Mouse (Mus musculus) embryonic facial prominence, embryonic 13.5 days (tissue): Measurements from ENCODE around the gene Ctnnd2. TPM values are rescaled to one million over a fixed set of nuclear protein-coding genes. Genes with fewer than 3 reads are reported as not detected.
A peak's percentile ranks its signal among the peaks of the same experiment; 100 is the strongest.
"Not testable (repeated sequence)": the region's sequence is repeated elsewhere in the genome, so short reads cannot be mapped to it uniquely, and the experiment has no call there.

ENCODE experiments used
- ATAC-seq: fragments of 200-750 bp; cut with Nextera tagmentation; 2 replicates; pipeline ENCODE4 v1.8.0; 2017; ENCODE audit warnings: low read depth; ENCODE audit not compliant: insufficient number of reproducible peaks, insufficient read depth, low FRiP score, low TSS enrichment
- H3K27ac ChIP-seq: fragments of 300-500 bp; sonication (generic); 2 replicates; pipeline ENCODE4 v1.5.1; 2015; ENCODE audit warnings: moderate library complexity, mild to moderate bottlenecking, inconsistent platforms
- H3K27me3 ChIP-seq: fragments of 300-500 bp; sonication (generic); 2 replicates; pipeline ENCODE4 v1.6.1; 2015; ENCODE audit warnings: mild to moderate bottlenecking, inconsistent platforms
- H3K36me3 ChIP-seq: fragments of 300-500 bp; sonication (generic); 2 replicates; pipeline ENCODE4 v1.6.1; 2015; ENCODE audit warnings: mild to moderate bottlenecking, inconsistent platforms
- H3K4me1 ChIP-seq: fragments of 300-500 bp; sonication (generic); 2 replicates; pipeline ENCODE4 v1.6.1; 2015; ENCODE audit warnings: inconsistent platforms
- H3K4me2 ChIP-seq: fragments of 300-500 bp; sonication (generic); 2 replicates; pipeline ENCODE4 v1.6.1; 2015; ENCODE audit warnings: moderate library complexity, mild to moderate bottlenecking, inconsistent platforms
- H3K4me3 ChIP-seq: fragments of 300-500 bp; sonication (generic); 2 replicates; pipeline ENCODE4 v1.5.1; 2015; ENCODE audit warnings: mild to moderate bottlenecking, inconsistent platforms
- H3K9ac ChIP-seq: fragments of 300-500 bp; sonication (generic); 2 replicates; pipeline ENCODE4 v1.6.1; 2015; ENCODE audit warnings: mild to moderate bottlenecking, inconsistent platforms
- H3K9me3 ChIP-seq: fragments of 300-500 bp; sonication (generic); 2 replicates; pipeline ENCODE4 v1.6.1; 2016; ENCODE audit warnings: inconsistent platforms
- WGBS: fragments of 180-500 bp; shearing (Covaris S2); methylation state at CpG from one replicate; pipeline ENCODE4 v1.1.7; 2015; ENCODE audit warnings: mixed read lengths; 5-methylcytosine and 5-hydroxymethylcytosine counted together
- polyA plus RNA-seq: library from polyadenylated mRNA; unstranded; fragments of >200 nt; fragmentation: Nextera tagmentation; extraction: Ambion mirVana; gene quantifications from 2 replicates; pipeline ENCODE4 v1.2.1, GENCODE M21; 2015

Gene Ctnnd2
- 8.2 and 9.1 TPM in 2 replicates for polyA plus RNA-seq

DNA sequence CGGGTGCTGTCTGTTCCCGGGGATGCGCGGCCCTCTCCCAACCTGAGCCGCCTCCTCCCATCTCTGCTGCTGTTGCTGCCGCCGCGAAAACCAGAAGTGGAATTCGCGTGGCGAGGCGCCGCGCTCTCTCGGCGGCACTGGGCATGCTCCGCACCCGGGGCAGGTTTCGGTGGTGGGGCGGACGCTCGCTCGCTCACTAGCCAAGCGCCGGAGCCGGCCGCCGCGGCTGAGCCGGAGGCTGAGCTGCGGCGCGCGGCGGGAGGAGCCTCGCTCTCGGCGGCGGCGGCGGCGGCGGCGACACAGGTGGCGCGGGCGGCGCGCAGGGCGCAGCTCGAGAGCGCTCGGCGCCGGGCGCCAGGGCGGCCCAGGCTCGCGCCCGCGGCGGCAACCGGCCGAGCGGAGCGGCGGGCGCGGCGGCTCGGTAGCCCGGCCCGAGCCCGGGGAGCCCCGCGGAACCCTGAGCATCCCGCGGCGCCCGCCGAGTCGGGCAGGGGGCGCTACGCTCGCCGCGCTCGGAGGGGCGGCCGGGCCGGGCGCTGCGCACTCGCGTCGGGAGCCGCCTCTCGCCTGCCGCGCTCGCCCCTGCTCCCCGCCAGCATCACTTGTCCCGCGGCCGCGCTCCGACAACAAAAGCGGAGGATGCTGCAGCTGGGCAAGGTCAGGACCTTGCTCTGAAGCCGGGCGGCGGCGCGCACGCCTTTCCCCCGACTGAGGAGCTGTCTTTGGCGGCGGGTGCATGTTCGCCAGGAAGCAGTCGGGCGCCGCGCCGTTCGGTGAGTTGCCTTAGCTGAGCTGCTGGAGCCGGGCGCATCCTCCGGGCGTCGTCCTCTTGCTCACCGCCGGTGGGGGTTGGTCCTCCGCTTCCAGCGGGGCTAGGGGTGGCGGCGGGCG is at the start of gene Ctnnd2:
Ctnnd2 (plus strand) TSS at position 203 of the 891 bp plus-strand sequence.
- WGBS, result under 1% methylated on average over 123 of the region's 136 CpGs
- H3K4me2 ChIP-seq, result peak within 1 kb of the TSS; percentile 91
- peaks cover 13% of the 10 kb centered on the region for H3K4me1 ChIP-seq
- H3K36me3 ChIP-seq, result no peaks in the 10 kb centered on the region
- peak within 1 kb of the TSS; percentile 69 for H3K9ac ChIP-seq
- no peaks in the 10 kb centered on the region for H3K9me3 ChIP-seq
- peak within 1 kb of the TSS; percentile 71 for H3K4me3 ChIP-seq
- peak within 1 kb of the TSS; percentile 55; the same call in 1 of the 2 replicates for H3K27ac ChIP-seq
- peak; percentile 76 for ATAC-seq
- peaks cover 51% of the 10 kb centered on the region for H3K27me3 ChIP-seq

DNA sequence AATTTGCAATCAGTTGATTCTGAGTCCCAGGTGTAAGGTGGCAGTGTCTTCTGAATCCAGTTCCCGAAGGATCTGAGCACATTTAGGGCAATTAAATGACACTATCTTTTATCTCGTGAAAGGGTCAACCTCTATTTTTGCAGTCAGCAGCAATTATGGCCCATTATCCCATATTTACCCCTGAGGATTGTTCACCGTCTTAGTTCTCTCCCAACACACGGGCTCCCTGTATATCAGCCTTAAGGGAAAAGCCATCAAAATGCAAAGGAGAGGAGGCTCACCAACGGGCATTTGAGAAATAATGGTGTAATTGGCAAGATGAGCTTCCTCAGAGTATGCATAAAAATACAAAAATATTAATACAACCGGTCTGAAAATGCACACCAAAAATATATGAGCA is 41.7 kb upstream of the Ctnnd2 start:
- no peaks in the 10 kb centered on the region for H3K27me3 ChIP-seq
- 49% methylated on average over 6 of the region's 6 CpGs for WGBS
- no peak overlapping the region for H3K4me3 ChIP-seq
- H3K27ac ChIP-seq, result no peak overlapping the region
- H3K4me1 ChIP-seq, result no peaks in the 10 kb centered on the region
- H3K9ac ChIP-seq, result no peak overlapping the region
- no peak overlapping the region for H3K4me2 ChIP-seq
- no peaks in the 10 kb centered on the region for H3K36me3 ChIP-seq
- ATAC-seq, result no peak
- H3K9me3 ChIP-seq, result no peaks in the 10 kb centered on the region

DNA sequence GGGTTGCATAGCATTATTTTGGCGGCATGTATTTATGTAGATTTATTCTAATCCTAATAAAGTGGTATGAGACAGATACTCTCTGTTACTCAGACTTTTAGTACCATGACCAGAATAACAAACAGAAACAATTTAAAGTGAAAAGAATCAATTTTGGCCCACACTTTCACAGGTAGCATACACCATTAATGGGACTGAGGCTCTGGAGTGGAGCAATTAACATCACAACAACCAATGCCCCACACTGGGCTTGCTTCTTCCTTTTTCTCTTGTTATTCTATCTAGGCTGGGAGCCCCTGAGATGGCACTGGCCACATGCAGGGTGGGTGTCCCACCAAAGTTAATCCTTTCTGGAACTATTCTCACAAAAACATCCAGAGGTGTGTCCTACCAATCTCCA is 32.8 kb upstream of the Ctnnd2 start:
- WGBS, result 36% methylated on average over 1 of the region's 1 CpGs
- H3K4me2 ChIP-seq, H3K36me3 ChIP-seq, H3K27ac ChIP-seq, H3K9ac ChIP-seq, H3K27me3 ChIP-seq, ATAC-seq, H3K4me3 ChIP-seq, H3K4me1 ChIP-seq, H3K9me3 ChIP-seq: not testable (repeated sequence)

DNA sequence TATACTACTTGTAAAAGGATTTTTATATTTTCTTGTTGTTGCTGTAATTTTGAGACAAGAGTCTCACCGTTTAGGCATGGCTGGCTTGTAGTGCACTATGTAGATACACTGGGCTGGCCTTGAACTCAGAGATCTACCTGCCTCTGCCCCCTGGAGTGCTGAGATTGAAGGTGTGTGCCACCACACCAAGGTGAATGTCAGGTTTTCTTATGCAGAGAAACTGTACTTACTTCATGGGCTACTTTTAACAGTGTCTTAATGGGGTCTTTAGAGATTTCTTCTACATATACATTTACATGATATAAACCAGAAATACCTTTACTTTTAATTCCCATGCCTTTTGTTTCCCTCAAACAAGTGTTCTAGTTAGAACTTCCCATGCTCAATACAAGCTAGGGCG is 27.0 kb upstream of the Ctnnd2 start:
- no peaks in the 10 kb centered on the region for H3K36me3 ChIP-seq
- H3K27me3 ChIP-seq, result no peaks in the 10 kb centered on the region
- no peaks in the 10 kb centered on the region for H3K4me1 ChIP-seq
- H3K4me3 ChIP-seq, result no peak overlapping the region
- no peaks in the 10 kb centered on the region for H3K9me3 ChIP-seq
- WGBS, result 76% methylated on average over 2 of the region's 2 CpGs
- H3K9ac ChIP-seq, result no peak overlapping the region
- no peak for ATAC-seq
- no peak overlapping the region for H3K27ac ChIP-seq
- H3K4me2 ChIP-seq, result no peak overlapping the region

DNA sequence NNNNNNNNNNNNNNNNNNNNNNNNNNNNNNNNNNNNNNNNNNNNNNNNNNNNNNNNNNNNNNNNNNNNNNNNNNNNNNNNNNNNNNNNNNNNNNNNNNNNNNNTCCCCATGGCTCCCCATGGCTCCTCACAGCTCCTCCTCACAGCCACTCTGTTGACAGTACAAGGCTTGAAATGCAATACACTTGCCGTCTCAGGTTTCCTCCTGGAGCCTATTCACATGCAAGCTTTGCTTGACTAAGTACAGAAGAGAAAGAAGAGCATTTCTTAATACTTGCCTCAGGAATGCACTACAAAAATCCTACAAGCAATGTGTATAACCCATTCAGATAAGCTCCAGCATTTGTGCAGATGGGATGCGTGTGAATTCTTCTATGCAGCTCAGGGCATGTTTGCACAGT is 20.2 kb upstream of the Ctnnd2 start:
- no peaks in the 10 kb centered on the region for H3K36me3 ChIP-seq
- WGBS, result 35% methylated on average over 2 of the region's 2 CpGs
- no peak overlapping the region for H3K4me2 ChIP-seq
- H3K4me1 ChIP-seq, result no peaks in the 10 kb centered on the region
- no peaks in the 10 kb centered on the region for H3K27me3 ChIP-seq
- H3K4me3 ChIP-seq, result no peak overlapping the region
- no peak overlapping the region for H3K9ac ChIP-seq
- H3K27ac ChIP-seq, result no peak overlapping the region
- no peak for ATAC-seq
- no peaks in the 10 kb centered on the region for H3K9me3 ChIP-seq

DNA sequence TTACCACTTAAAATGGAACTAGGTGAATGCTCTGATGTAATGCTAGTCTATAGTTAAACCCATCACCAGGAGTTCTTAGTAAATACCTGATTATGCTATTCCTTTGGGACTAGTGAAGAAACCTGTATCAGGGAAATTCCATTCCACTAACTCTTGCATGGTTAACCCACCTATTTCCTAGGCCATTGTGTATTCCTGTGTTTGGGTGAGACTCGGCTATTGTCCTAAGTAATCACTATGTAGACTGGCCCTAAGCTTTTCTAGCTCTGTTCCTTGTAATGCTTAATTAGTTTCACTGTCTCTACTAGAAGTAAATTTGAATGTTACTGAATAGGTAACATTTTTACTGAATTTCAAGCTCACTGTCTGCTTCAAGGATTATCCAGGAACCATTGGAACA is 14.4 kb upstream of the Ctnnd2 start:
- no peaks in the 10 kb centered on the region for H3K9me3 ChIP-seq
- H3K9ac ChIP-seq, result no peak overlapping the region
- H3K27me3 ChIP-seq, result no peaks in the 10 kb centered on the region
- 87% methylated on average over 1 of the region's 1 CpGs for WGBS
- no peak for ATAC-seq
- H3K4me3 ChIP-seq, result no peak overlapping the region
- no peak overlapping the region for H3K27ac ChIP-seq
- H3K36me3 ChIP-seq, result no peaks in the 10 kb centered on the region
- no peak overlapping the region for H3K4me2 ChIP-seq
- H3K4me1 ChIP-seq, result no peaks in the 10 kb centered on the region

DNA sequence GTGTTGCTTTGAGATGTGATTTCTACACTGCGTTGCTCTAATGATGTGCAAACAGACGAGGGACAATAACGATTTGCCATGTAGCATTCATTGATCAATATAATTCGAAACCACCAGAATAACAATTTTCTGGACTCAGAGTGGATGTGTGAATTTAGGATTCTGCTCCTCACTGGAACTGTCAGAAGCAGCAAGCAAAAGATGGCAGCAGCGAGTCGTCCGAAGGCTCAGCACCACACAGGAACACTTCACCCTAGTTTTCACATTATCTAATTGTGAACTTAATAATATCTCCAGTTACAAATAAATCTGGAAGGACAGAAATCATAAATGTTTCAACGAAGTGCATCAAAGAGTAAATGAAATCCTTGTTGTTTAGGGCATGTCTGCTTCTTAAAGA is 2.4 kb upstream of the Ctnnd2 start:
- Histone ChIP-seq H3K9me3 (no peaks in the 10 kb centered on the region), H3K4me3 (no peak overlapping the region), H3K27ac (no peak overlapping the region), H3K9ac (no peak overlapping the region), H3K27me3 (peaks cover 46% of the 10 kb centered on the region), H3K36me3 (no peaks in the 10 kb centered on the region), H3K4me1 (peaks cover 13% of the 10 kb centered on the region), H3K4me2 (no peak overlapping the region)
- ATAC-seq, result no peak
- WGBS, result 70% methylated on average over 8 of the region's 8 CpGs

DNA sequence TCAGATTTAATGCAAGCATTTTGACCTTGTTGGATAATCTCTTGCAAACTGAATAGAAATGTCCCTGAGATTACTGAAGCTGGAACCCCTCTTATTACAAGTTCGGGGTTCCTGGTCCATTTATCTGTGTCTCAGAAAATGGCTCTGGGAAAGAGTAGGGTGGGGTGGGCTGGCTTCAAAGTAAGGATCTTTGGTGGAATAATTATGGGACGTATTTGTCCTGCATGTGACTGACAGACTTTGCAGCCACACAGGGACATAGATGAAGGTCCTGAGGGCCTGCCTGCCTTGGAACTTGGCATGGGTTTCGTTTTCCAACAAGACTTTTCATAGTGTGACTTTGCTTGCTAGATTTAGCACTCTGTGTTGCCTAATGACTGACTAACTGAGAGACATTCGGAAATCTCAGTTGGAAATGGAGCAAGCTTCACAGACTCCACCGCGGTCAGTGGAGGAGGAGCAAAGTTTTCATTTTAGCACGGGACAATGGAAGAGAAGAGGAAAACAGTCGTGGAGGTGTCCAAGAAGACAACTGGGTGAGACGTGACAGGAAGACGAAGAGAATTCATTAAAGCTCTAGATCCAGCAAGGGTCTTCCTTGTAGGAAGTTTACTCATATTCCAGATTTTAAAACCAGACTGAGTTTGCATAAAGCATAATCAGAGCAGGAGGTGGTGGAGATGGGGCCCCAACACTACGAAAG is 749 bp upstream of the Ctnnd2 start:
- H3K4me3 ChIP-seq, result peak overlapping the region; percentile 71
- WGBS, result 16% methylated on average over 11 of the region's 11 CpGs
- no peaks in the 10 kb centered on the region for H3K9me3 ChIP-seq
- H3K27me3 ChIP-seq, result peaks cover 51% of the 10 kb centered on the region
- no peak overlapping the region for H3K9ac ChIP-seq
- no peaks in the 10 kb centered on the region for H3K36me3 ChIP-seq
- ATAC-seq, result no peak
- peak overlapping the region; percentile 91 for H3K4me2 ChIP-seq
- no peak overlapping the region for H3K27ac ChIP-seq
- peaks cover 13% of the 10 kb centered on the region for H3K4me1 ChIP-seq

DNA sequence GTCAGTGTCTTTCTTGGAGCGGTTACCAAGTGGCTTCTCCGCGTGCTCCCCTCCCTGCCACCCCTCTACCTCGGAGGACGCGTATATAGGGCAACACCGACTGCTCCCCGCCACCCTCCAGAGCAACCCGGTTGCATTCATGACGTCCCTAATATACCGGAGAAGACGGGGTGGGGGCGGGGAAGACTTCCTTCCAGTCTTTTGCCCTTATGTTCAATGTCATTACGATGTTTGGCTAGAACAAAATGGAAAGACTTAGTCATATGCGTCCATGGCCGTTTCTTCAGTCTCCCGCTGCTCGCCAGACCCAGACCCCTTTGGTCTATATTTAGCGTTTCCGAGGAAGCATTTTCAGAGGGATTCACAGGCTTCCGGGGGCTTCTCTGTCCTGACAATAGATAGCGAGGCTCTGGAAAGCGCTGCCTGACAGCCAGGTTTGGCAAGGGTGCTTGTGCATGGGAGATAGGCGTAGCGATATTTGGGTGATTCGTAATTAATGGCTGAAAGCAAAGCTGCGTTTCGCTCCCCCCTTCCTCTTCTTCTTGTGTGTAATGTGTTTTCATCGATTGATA is 1.1 kb downstream of the Ctnnd2 start:
- WGBS, result under 1% methylated on average over 29 of the region's 29 CpGs
- no peak for ATAC-seq

DNA sequence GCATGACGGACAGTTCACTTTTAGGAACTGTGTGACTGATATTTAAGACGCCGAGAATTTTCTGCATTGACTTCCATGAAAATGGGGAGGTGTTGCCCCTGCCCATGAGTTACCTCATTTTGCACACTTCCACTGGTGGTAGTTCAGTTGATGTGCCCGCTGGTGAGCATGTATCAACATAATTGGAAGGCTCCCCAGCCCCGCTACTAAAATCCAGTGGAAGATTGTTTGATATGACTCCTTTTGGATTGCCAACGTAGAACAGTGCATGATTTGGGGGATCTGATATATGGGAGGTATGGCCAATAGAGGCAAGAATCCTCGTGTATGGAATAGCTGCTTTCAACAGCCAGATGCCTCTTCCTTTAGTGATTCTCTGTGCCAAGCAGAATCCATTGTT is 1.9 kb downstream of the Ctnnd2 start:
- Histone ChIP-seq H3K27ac (no peak overlapping the region), H3K9me3 (no peaks in the 10 kb centered on the region), H3K4me1 (peaks cover 13% of the 10 kb centered on the region), H3K4me3 (peak overlapping the region; percentile 71), H3K36me3 (no peaks in the 10 kb centered on the region), H3K27me3 (peaks cover 51% of the 10 kb centered on the region), H3K9ac (no peak overlapping the region), H3K4me2 (peak overlapping the region; percentile 91)
- no peak for ATAC-seq
- WGBS, result 44% methylated on average over 7 of the region's 7 CpGs

More for the DNA sequence above, 1.1 kb downstream of the Ctnnd2 start:
- Histone ChIP-seq H3K36me3 (no peaks in the 10 kb centered on the region), H3K4me2 (peak overlapping the region; percentile 91), H3K27me3 (peaks cover 51% of the 10 kb centered on the region), H3K4me3 (peak overlapping the region; percentile 71), H3K9me3 (no peaks in the 10 kb centered on the region), H3K27ac (0 out of 2 replicates have a peak overlapping the region, but pooled peaks have one; percentile 55), H3K9ac (peak overlapping the region; percentile 69), H3K4me1 (peaks cover 13% of the 10 kb centered on the region)

DNA sequence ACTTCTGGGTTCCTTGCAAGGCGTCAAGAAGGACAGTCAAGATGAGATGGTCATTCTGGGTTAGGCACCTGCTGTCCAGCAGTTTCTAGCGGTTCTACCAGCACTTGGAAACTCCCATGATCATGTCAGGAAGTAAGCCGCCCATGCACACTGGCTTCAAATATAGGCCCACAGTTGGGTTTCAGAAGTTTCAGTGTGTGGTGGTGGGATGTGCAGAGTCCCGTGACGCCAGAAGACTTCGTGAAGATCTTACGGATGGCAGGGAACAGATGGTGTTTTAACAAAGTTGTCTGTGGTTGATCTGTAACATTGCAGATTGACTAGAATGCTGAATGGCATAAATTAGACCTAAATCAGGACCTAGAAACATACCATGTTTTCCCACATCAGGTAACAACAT is 11.6 kb downstream of the Ctnnd2 start:
- no peak overlapping the region for H3K27ac ChIP-seq
- H3K27me3 ChIP-seq, result no peaks in the 10 kb centered on the region
- 0 out of 2 replicates have a peak, but pooled peaks cover 4% of the 10 kb centered on the region for H3K9me3 ChIP-seq
- H3K36me3 ChIP-seq, result no peaks in the 10 kb centered on the region
- ATAC-seq, result no peak
- no peak overlapping the region for H3K4me2 ChIP-seq
- H3K9ac ChIP-seq, result no peak overlapping the region
- H3K4me1 ChIP-seq, result no peaks in the 10 kb centered on the region
- H3K4me3 ChIP-seq, result no peak overlapping the region
- WGBS, result 91% methylated on average over 7 of the region's 7 CpGs
